Mouse (Mus musculus) myocyte (in vitro differentiated cells): ENCODE results near the gene Urah.

ENCODE experiments used
- CEBPB ChIP-seq: IDR thresholded peaks from 2 replicates; pipeline ENCODE4 v1.6.1; 2011; ENCODE audit warnings: mild to moderate bottlenecking, moderate library complexity; ENCODE audit not compliant: poor library complexity, insufficient read depth, severe bottlenecking
- E2F4 ChIP-seq: IDR thresholded peaks from one replicate; pipeline ENCODE4 v1.6.1; 2011; ENCODE audit warnings: mild to moderate bottlenecking, control low read depth, moderate library complexity; ENCODE audit not compliant: insufficient read depth
- MAX ChIP-seq: IDR thresholded peaks from one replicate; pipeline ENCODE4 v1.6.1; 2011; ENCODE audit warnings: low read depth, mild to moderate bottlenecking, control low read depth
- POLR2A ChIP-seq: IDR thresholded peaks from one replicate; pipeline ENCODE4 v1.6.1; 2011; ENCODE audit warnings: low read depth, mild to moderate bottlenecking, control low read depth, moderate library complexity; ENCODE audit not compliant: insufficient read length
- POLR2AphosphoS2 ChIP-seq: IDR thresholded peaks from one replicate; pipeline ENCODE4 v1.6.1; 2011; ENCODE audit warnings: low read depth, control low read depth; ENCODE audit not compliant: insufficient read length
- REST ChIP-seq: IDR thresholded peaks from one replicate; pipeline ENCODE4 v1.6.1; 2011; ENCODE audit warnings: mild to moderate bottlenecking, control low read depth, moderate library complexity; ENCODE audit not compliant: insufficient read depth, insufficient read length
- TCF3 ChIP-seq: IDR thresholded peaks from one replicate; pipeline ENCODE4 v1.6.1; 2011; ENCODE audit warnings: low read depth, control low read depth; ENCODE audit not compliant: insufficient read length
- USF1 ChIP-seq: IDR thresholded peaks from one replicate; pipeline ENCODE4 v1.6.1; 2011; ENCODE audit warnings: low read depth, mild to moderate bottlenecking, control low read depth, moderate library complexity

DNA sequence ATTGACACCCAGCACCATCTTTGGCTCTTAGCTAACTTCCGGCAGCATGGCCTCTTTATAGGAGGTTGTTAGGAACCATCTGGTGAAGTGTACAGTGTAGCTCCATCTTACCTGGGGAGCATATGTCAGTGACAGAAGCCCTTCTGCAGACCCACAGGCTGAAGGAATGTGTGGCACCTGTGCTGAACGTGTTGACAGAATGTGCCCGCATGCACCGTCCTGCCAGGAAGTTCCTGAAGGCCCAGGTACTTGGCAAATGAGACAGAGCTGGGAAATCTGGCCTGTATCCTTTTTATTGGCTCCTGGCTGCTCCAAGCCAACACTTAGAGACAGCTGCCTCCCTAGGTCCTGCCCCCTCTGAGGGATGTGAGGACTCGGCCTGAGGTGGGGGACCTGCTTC is 25.9 kb downstream of the Urah start:
- TF ChIP-seq TCF3, result no peak
- TF ChIP-seq E2F4, result no peak
- no peak for TF ChIP-seq POLR2A
- no peak for TF ChIP-seq POLR2AphosphoS2
- no peak for TF ChIP-seq USF1
- TF ChIP-seq REST, result no peak
- TF ChIP-seq CEBPB, result no peak
- no peak for TF ChIP-seq MAX
